Mouse (Mus musculus) adrenal gland, postnatal 10 days (tissue): ENCODE data around the gene Gm3604. TPM values are rescaled to one million over a fixed set of nuclear protein-coding genes. Genes with fewer than 3 reads are reported as not detected.
"Not testable (repeated sequence)": the region's sequence is repeated elsewhere in the genome, so short reads cannot be mapped to it uniquely, and the experiment has no call there.

ENCODE experiments used
- DNase-seq: peaks from one replicate; pipeline ENCODE4 v3.0.0; 2021; ENCODE audit warnings: mixed read lengths
- long read RNA-seq, 2 experiments: library from polyadenylated mRNA; stranded (forward); transcript quantifications; one replicate each; pipeline ENCODE4 v2.0.0; 2021
- microRNA-seq: library from miRNA; unstranded; fragments of <30 nt; microRNA quantifications from one replicate; pipeline ENCODE4 v1.2.0, GENCODE M21; 2021
- total RNA-seq, 2 experiments: library from RNA; stranded (reverse); gene quantifications; 2 replicates each; pipeline ENCODE4 v1.2.3; 2021

The Gm3604 gene
- 1 to 10 TPM in 1 of 2 experiments, under 1 TPM in 1; 0.99 to 1.8 TPM for total RNA-seq
- long read RNA-seq, experiment 1, partial matches to known transcripts, result 0 of 1 reads
- long read RNA-seq, experiment 1, other reads (novel, unspliced or antisense), result 0 of 1 reads
- long read RNA-seq, experiment 2, partial matches to known transcripts, result 0 of 1 reads
- long read RNA-seq, experiment 2, other reads (novel, unspliced or antisense), result 1 of 1 reads

GRCm38 (mm10) chr13:62382952-62383351, at the start of gene Gm3604:
Gene Gm3604 (minus strand): TSS chr13:62383177.
- DNase-seq, result peak; percentile 71

DNA sequence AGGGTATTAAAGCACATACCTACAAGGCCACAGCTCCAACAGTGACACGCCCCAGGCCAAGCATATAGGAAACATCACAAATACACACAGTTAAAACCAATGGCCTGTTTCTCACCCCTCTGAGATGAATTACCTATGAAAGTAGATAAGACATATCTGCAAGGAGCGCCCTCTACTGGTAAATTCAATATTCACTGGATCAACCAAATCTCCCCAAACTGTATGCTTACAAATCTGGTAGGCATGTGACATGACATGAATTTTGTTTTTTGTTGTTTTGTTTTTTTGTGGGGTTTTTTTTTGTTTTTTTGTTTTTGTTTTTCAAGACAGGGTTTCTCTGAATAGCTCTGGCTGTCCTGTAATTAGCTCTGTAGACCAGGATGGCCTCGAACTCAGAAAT, 16.2 kb upstream of the Gm3604 start:
- not testable (repeated sequence) for DNase-seq

- DNase-seq, result not testable (repeated sequence)
Observed at GRCm38 (mm10) chr13:62390076-62390620, 7.2 kb upstream of the Gm3604 start.

DNA sequence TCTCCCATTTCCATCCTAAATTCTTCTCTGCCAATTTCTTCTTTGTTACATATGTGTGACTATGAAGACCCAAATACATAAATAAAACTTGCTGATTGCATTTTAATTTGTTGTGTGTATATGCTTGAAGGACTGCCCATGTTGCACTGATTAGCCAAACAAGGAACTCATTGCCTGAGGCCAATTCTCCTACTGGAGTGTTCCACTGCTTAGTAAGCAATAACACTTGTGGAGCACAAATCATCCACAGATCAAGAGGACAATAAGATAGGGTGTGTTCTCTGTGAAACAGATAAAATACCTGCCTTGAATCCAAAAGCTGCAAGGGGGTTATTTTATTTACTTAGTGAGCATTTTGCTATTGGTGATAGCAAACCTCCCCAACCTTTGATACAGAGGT, 51.2 kb downstream of the Gm3604 start:
- DNase-seq, result no peak

- no peak for DNase-seq
Observed at GRCm38 (mm10) chr13:62331381-62331780, 51.6 kb downstream of the Gm3604 start.

Small RNA genes within 50 kb of the gene (microRNA-seq; reads per million reads assigned to microRNA genes)
- gene Gm25933, result not detected

Other genes with a start within 250 kb of the Gm3604 start
- 10 to 100 TPM; 10.8 to 14.2 TPM for gene Gm49359, start 83.7 kb upstream of the Gm3604 start, total RNA-seq
- gene Zfp935, start 175.3 kb upstream of the Gm3604 start, total RNA-seq, result under 1 TPM in 1 of 2 experiments, not detected in 1; 0.93 TPM
- gene Zfp934, start 188.0 kb upstream of the Gm3604 start, total RNA-seq, result 1 to 10 TPM; 5.3 to 9.3 TPM
- 1 to 10 TPM; 1.8 to 2.8 TPM for gene 6720489N17Rik, start 241.0 kb upstream of the Gm3604 start, total RNA-seq